Mouse (Mus musculus): ENCODE results near the gene Gm21985. TPM values are rescaled to one million over a fixed set of nuclear protein-coding genes. Genes with fewer than 3 reads are reported as not detected.
"Not testable (repeated sequence)": the region's sequence is repeated elsewhere in the genome, so short reads cannot be mapped to it uniquely, and the experiment has no call there.

Gene Gm21985
- polyA plus RNA-seq, 1 experiment from 2014 or later = 0.08 TPM

DNA sequence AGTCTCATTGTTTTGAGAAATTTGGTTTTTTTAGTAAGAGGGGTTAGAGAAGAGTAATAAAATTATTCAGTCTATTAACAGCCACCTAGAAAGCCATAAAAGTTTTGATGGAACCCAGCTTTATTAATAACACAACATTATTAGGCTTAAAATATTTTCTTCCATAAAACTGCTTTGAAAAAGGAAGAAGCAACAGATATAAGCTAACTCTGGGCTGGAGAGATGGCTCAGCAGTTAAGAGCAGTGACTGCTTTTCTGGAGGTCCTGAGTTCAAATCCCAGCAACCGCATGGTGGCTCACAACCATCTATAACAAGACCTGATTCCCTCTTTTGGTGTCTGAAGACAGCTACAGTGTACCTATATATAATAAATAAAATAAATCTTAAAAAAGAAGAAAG is 19.9 kb downstream of the Gm21985 start:
- 93% methylated on average over 1 of the region's 1 CpGs for WGBS
- not testable (repeated sequence) for H3K9me3 ChIP-seq (ENCODE audit: control insufficient read depth, low read length); H3K36me3 ChIP-seq (ENCODE audit: control insufficient read depth, insufficient read depth, low read length); H3K4me2 ChIP-seq (ENCODE audit: low read depth, severe bottlenecking); H3K4me1 ChIP-seq (ENCODE audit: control insufficient read depth, insufficient read depth, low read length); DNase-seq (ENCODE audit: low spot score); H3K27ac ChIP-seq (replicated peaks; ENCODE audit: low read depth, low read length); H3K27me3 ChIP-seq (ENCODE audit: control insufficient read depth, insufficient read depth, low read length); H3K9ac ChIP-seq (ENCODE audit: low read length); ATAC-seq (ENCODE audit: insufficient number of reproducible peaks, low FRiP score, low TSS enrichment, low read depth); H3K4me3 ChIP-seq (ENCODE audit: low read depth, low read length)

DNA sequence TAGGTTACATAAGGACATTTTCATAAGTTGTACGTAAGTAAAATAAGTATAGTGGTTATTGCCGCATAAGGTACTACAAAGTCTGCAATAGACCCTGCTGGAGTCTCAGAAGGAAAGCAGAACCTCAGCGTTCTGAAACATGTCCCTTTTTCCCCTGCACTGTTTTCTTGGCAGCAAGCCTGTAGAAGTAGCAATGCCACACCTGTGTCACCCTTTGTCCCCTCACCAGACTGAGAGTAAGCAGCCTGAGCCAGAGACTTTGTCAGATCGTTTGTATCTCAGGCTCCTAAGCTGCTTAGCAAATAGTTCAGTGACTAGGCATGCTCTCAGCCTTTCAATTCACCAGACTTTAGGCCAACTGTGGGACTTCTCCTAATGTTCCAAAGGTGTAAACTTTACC is 20.9 kb downstream of the Gm21985 start:
- Histone ChIP-seq H3K27me3 (ENCODE audit: control insufficient read depth, insufficient read depth, low read length) (no peaks in the 10 kb centered on the region), H3K27ac (replicated peaks; ENCODE audit: low read depth, low read length) (no peak overlapping the region), H3K9ac (ENCODE audit: low read length) (no peak overlapping the region), H3K4me3 (ENCODE audit: low read depth, low read length) (no peak overlapping the region), H3K4me2 (ENCODE audit: low read depth, severe bottlenecking) (no peak overlapping the region), H3K36me3 (ENCODE audit: control insufficient read depth, insufficient read depth, low read length) (no peaks in the 10 kb centered on the region), H3K4me1 (ENCODE audit: control insufficient read depth, insufficient read depth, low read length) (peaks cover 3% of the 10 kb centered on the region; the same call in 1 of the 2 replicates), H3K9me3 (ENCODE audit: control insufficient read depth, low read length) (no peaks in the 10 kb centered on the region)
- ATAC-seq (ENCODE audit: insufficient number of reproducible peaks, low FRiP score, low TSS enrichment, low read depth) = no peak
- WGBS = 76% methylated on average over 4 of the region's 4 CpGs
- DNase-seq (ENCODE audit: low spot score) = no peak

DNA sequence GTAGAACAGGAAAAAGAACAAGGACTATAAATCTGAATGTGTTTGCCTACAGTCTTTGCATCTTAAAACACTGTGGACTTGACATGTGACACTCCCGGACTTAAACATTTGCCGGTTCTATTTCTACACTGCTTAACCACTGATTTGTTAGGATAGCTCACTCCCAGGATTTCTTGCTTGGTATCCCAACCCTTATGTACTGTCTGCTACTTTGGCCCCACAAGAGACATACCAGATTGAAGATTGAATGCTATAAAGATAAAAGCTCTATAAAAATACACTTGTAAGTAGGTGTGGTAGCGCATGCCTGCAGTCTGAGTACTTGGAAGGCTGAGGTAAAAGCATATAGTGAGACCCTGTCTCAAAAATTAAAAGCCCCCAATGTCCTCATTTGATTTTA is 23.4 kb downstream of the Gm21985 start:
- H3K9me3 ChIP-seq (ENCODE audit: control insufficient read depth, low read length) = no peaks in the 10 kb centered on the region
- ATAC-seq (ENCODE audit: insufficient number of reproducible peaks, low FRiP score, low TSS enrichment, low read depth) (no peak), DNase-seq (ENCODE audit: low spot score) (no peak)
- no peak overlapping the region for H3K27ac ChIP-seq (replicated peaks; ENCODE audit: low read depth, low read length)
- no peak overlapping the region for H3K9ac ChIP-seq (ENCODE audit: low read length)
- H3K27me3 ChIP-seq (ENCODE audit: control insufficient read depth, insufficient read depth, low read length) = no peaks in the 10 kb centered on the region
- H3K36me3 ChIP-seq (ENCODE audit: control insufficient read depth, insufficient read depth, low read length) = no peaks in the 10 kb centered on the region
- H3K4me2 ChIP-seq (ENCODE audit: low read depth, severe bottlenecking) = no peak overlapping the region
- WGBS = 91% methylated on average over 3 of the region's 3 CpGs
- no peak overlapping the region for H3K4me3 ChIP-seq (ENCODE audit: low read depth, low read length)
- H3K4me1 ChIP-seq (ENCODE audit: control insufficient read depth, insufficient read depth, low read length) = no peaks in the 10 kb centered on the region

- no peak for DNase-seq (ENCODE audit: low spot score)
- Histone ChIP-seq H3K4me3 (ENCODE audit: low read depth, low read length) (no peak overlapping the region), H3K27ac (replicated peaks; ENCODE audit: low read depth, low read length) (no peak overlapping the region), H3K27me3 (ENCODE audit: control insufficient read depth, insufficient read depth, low read length) (no peaks in the 10 kb centered on the region), H3K4me2 (ENCODE audit: low read depth, severe bottlenecking) (no peak overlapping the region), H3K9ac (ENCODE audit: low read length) (no peak overlapping the region), H3K9me3 (ENCODE audit: control insufficient read depth, low read length) (no peaks in the 10 kb centered on the region), H3K4me1 (ENCODE audit: control insufficient read depth, insufficient read depth, low read length) (no peaks in the 10 kb centered on the region), H3K36me3 (ENCODE audit: control insufficient read depth, insufficient read depth, low read length) (no peaks in the 10 kb centered on the region)
- ATAC-seq (ENCODE audit: insufficient number of reproducible peaks, low FRiP score, low TSS enrichment, low read depth) = no peak
- WGBS = 91% methylated on average over 2 of the region's 2 CpGs
These were observed 26.7 kb downstream of the Gm21985 start for GRCm38 (mm10) chr2:112292823-112293222.

GRCm38 (mm10) chr2:112296211-112296610 is 30.1 kb downstream of the Gm21985 start:
- DNase-seq (ENCODE audit: low spot score) (no peak), ATAC-seq (ENCODE audit: insufficient number of reproducible peaks, low FRiP score, low TSS enrichment, low read depth) (no peak)
- Histone ChIP-seq H3K4me1 (ENCODE audit: control insufficient read depth, insufficient read depth, low read length) (no peaks in the 10 kb centered on the region), H3K36me3 (ENCODE audit: control insufficient read depth, insufficient read depth, low read length) (no peaks in the 10 kb centered on the region), H3K9me3 (ENCODE audit: control insufficient read depth, low read length) (no peaks in the 10 kb centered on the region), H3K9ac (ENCODE audit: low read length) (no peak overlapping the region), H3K27me3 (ENCODE audit: control insufficient read depth, insufficient read depth, low read length) (no peaks in the 10 kb centered on the region), H3K4me2 (ENCODE audit: low read depth, severe bottlenecking) (no peak overlapping the region), H3K4me3 (ENCODE audit: low read depth, low read length) (no peak overlapping the region), H3K27ac (replicated peaks; ENCODE audit: low read depth, low read length) (no peak overlapping the region)
- 90% methylated on average over 3 of the region's 3 CpGs for WGBS

GRCm38 (mm10) chr2:112298221-112298620 is 32.1 kb downstream of the Gm21985 start:
- Histone ChIP-seq H3K36me3 (ENCODE audit: control insufficient read depth, insufficient read depth, low read length) (no peaks in the 10 kb centered on the region), H3K4me2 (ENCODE audit: low read depth, severe bottlenecking) (no peak overlapping the region), H3K27ac (replicated peaks; ENCODE audit: low read depth, low read length) (no peak overlapping the region), H3K4me1 (ENCODE audit: control insufficient read depth, insufficient read depth, low read length) (no peaks in the 10 kb centered on the region), H3K27me3 (ENCODE audit: control insufficient read depth, insufficient read depth, low read length) (no peaks in the 10 kb centered on the region), H3K4me3 (ENCODE audit: low read depth, low read length) (no peak overlapping the region), H3K9me3 (ENCODE audit: control insufficient read depth, low read length) (no peaks in the 10 kb centered on the region), H3K9ac (ENCODE audit: low read length) (no peak overlapping the region)
- ATAC-seq (ENCODE audit: insufficient number of reproducible peaks, low FRiP score, low TSS enrichment, low read depth) (no peak), DNase-seq (ENCODE audit: low spot score) (no peak)
- WGBS = 91% methylated on average over 4 of the region's 4 CpGs

GRCm38 (mm10) chr2:112308671-112309070 is 42.6 kb downstream of the Gm21985 start:
- no peak for DNase-seq (ENCODE audit: low spot score)
- no peaks in the 10 kb centered on the region for H3K36me3 ChIP-seq (ENCODE audit: control insufficient read depth, insufficient read depth, low read length)
- ATAC-seq (ENCODE audit: insufficient number of reproducible peaks, low FRiP score, low TSS enrichment, low read depth) = no peak
- H3K27ac ChIP-seq (replicated peaks; ENCODE audit: low read depth, low read length) = no peak overlapping the region
- H3K4me3 ChIP-seq (ENCODE audit: low read depth, low read length) = no peak overlapping the region
- H3K4me2 ChIP-seq (ENCODE audit: low read depth, severe bottlenecking) = no peak overlapping the region
- WGBS = 96% methylated on average over 3 of the region's 3 CpGs
- H3K27me3 ChIP-seq (ENCODE audit: control insufficient read depth, insufficient read depth, low read length) = no peaks in the 10 kb centered on the region
- H3K9ac ChIP-seq (ENCODE audit: low read length) = no peak overlapping the region
- no peaks in the 10 kb centered on the region for H3K4me1 ChIP-seq (ENCODE audit: control insufficient read depth, insufficient read depth, low read length)
- no peaks in the 10 kb centered on the region for H3K9me3 ChIP-seq (ENCODE audit: control insufficient read depth, low read length)

DNA sequence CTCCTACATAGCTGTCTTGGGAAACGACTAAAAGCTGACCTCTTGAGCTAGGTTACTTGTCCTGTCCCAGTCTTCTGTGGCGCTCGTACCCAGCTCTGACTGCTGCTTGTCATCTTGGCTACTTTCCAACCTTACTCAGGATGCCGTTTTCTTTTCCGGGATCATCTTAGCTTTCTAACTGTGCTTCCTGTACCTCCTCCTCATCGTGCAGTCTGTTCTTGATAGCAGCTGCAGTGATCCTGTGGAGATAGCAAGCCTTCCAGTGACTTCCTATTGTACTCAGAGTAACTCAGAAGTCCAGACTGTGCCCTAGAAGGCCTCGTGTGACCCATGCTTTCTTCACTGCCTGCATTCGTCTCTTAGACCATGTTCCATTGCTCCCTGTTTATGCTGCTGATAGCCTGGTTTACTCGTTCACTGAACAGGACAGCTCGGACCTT is 43.1 kb downstream of the Gm21985 start:
- Histone ChIP-seq H3K4me3 (ENCODE audit: low read depth, low read length) (no peak overlapping the region), H3K9me3 (ENCODE audit: control insufficient read depth, low read length) (no peaks in the 10 kb centered on the region), H3K9ac (ENCODE audit: low read length) (no peak overlapping the region), H3K4me2 (ENCODE audit: low read depth, severe bottlenecking) (no peak overlapping the region), H3K36me3 (ENCODE audit: control insufficient read depth, insufficient read depth, low read length) (no peaks in the 10 kb centered on the region), H3K4me1 (ENCODE audit: control insufficient read depth, insufficient read depth, low read length) (no peaks in the 10 kb centered on the region), H3K27me3 (ENCODE audit: control insufficient read depth, insufficient read depth, low read length) (no peaks in the 10 kb centered on the region), H3K27ac (replicated peaks; ENCODE audit: low read depth, low read length) (no peak overlapping the region)
- ATAC-seq (ENCODE audit: insufficient number of reproducible peaks, low FRiP score, low TSS enrichment, low read depth) (no peak), DNase-seq (ENCODE audit: low spot score) (no peak)
- 83% methylated on average over 10 of the region's 10 CpGs for WGBS

DNA sequence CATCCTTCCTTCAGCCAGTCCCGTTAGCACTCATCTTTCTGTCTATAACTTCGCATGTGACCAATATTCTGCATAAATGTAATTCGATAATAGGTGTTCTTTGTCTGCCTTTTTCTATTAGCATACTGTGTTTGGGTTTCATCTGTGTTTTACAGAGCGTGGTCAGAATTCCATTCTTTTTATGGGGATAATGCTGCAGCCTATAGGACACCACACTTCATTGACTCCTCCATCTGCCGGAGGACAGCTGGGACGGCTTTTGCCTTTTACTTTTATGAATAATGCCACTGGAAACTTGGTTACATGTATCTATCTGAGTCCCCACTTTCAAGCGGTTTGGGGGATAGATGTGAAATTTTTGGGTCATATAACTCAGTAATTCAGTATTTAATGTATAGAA is 49.5 kb downstream of the Gm21985 start:
- no peak for DNase-seq (ENCODE audit: low spot score)
- Histone ChIP-seq H3K27ac (replicated peaks; ENCODE audit: low read depth, low read length) (no peak overlapping the region), H3K4me3 (ENCODE audit: low read depth, low read length) (no peak overlapping the region), H3K9ac (ENCODE audit: low read length) (no peak overlapping the region), H3K9me3 (ENCODE audit: control insufficient read depth, low read length) (no peaks in the 10 kb centered on the region), H3K36me3 (ENCODE audit: control insufficient read depth, insufficient read depth, low read length) (no peaks in the 10 kb centered on the region), H3K4me1 (ENCODE audit: control insufficient read depth, insufficient read depth, low read length) (no peaks in the 10 kb centered on the region), H3K27me3 (ENCODE audit: control insufficient read depth, insufficient read depth, low read length) (no peaks in the 10 kb centered on the region), H3K4me2 (ENCODE audit: low read depth, severe bottlenecking) (no peak overlapping the region)
- 90% methylated on average over 7 of the region's 7 CpGs for WGBS
- no peak for ATAC-seq (ENCODE audit: insufficient number of reproducible peaks, low FRiP score, low TSS enrichment, low read depth)
